Mouse (Mus musculus): Measurements from ENCODE around the gene Fam227b. TPM values are rescaled to one million over a fixed set of nuclear protein-coding genes. Genes with fewer than 3 reads are reported as not detected.

Fam227b gene
- polyA plus RNA-seq, 1 experiment = 0.04 TPM

DNA sequence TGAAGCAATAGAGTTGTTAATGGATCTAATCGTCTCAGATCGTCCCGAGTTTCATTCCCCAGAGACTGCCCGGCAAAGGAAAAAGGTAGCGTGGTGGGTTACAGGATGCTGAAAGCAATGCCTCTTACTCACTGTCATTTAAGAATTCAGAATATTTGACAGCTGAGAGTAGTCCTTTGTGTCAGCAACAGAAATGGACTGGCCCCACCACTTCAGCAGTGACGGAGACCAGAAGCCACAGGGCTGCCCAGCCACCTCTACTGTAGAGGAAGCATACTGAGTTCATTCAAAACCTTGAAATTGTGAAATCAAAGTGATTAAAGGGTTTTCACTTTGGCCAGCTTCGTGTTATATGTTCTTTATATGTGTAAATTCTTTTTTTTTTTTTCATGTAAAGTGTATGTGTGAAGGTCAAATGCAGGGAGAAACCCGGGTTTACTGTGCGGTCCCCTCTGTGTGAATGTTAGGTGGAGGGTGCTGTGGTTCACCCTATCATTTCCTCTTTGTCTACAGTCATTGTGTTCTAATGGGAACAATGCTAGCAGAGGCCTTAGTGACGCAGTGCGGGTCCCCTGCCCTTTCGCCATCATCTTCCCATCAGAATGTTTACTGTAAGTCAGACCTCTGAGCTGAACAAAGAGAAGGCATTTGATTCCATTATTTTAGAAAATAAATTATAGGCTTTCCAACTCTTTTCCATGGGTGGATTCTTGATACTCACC, 136.7 kb downstream of the Fam227b start:
- no peak for DNase-seq (ENCODE audit: extremely low spot score in 1 of 2, low spot score in 1 of 2)

DNA sequence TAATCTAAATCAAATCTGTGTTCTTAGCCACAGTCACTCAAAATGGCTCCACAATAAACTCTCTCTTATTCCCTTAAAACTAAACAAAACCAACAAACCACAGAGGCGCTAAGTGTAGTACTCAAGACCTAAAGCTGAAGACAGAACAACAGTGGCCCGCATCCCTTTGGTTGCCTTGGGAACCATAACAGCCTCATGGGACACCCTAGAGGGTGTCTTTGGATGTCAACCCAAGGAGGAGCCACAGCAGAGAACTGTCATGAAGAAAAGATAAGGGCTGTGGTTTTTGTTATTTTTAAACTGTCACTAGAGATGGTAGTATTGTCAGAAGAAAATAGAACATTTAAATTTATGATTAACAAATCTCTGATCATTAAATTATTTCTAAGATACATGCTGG, 145.1 kb downstream of the Fam227b start:
- no peak for DNase-seq (ENCODE audit: extremely low spot score in 1 of 2, low spot score in 1 of 2)

DNA sequence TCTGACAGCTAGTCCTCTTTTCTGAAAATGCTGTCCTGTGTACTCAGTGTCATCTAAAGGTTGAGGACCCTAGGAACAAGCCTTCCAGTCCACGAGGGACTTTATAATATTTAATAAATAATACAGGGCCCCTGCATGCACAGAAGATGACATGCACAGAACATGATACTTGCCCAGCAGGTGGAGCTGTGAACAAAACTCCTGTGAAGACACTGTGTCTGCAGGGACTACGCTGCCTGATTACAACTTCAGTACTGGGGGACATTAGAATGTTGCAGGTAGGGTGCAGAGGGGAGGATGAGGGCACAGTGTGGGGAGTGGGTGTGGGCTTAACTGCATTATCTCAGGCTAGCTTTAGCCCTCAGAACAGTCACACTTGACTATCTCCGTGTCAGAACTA, 145.7 kb downstream of the Fam227b start:
- DNase-seq (ENCODE audit: extremely low spot score in 1 of 2, low spot score in 1 of 2) = peak; percentile 36 to 81

DNA sequence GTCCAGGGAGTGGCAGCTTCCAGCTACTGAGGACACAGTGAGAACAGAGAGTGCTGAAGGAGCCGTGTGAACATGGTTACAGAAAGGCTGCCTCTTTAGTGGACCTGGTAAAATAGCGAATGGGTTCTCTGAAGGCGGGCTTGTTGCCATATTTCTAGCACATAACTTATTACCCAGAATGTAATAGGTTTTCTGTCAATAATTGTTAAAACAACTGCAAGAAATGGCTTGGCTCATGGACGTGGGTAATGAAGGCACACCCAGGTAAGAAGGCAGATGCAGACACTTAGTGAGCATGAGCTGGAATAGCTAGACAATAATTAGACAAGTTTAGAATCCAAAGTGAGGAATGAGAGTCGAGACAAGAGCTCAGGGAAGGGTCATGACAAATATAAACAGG, 149.5 kb downstream of the Fam227b start:
- DNase-seq (ENCODE audit: extremely low spot score in 1 of 2, low spot score in 1 of 2) = no peak

DNA sequence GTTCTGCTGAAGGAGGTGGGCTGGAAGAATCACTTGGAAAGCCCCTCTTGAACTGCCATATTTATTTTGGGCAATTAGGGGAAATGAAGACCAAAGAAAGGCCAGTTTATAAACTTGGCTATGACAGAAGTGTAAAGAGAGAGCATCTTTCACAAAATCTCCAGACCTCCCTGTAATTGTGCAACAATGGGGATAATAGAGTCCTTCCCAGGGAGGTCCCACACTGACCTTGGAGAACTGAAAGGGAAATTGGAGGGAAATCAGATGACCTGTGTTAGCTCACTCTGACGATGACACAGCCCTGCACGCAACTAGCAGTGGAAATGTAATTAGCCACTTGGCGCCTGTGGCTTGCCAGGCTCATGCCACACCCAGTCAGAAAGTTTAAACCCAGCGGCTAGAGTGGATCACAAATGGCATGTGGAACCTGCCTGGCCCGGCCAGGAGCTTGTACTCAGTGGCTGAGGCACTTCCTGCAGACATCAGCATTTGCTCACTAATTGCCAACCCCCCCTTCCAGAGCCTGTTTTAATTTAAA, 175.9 kb downstream of the Fam227b start:
- DNase-seq (ENCODE audit: extremely low spot score in 1 of 2, low spot score in 1 of 2) = no peak

DNA sequence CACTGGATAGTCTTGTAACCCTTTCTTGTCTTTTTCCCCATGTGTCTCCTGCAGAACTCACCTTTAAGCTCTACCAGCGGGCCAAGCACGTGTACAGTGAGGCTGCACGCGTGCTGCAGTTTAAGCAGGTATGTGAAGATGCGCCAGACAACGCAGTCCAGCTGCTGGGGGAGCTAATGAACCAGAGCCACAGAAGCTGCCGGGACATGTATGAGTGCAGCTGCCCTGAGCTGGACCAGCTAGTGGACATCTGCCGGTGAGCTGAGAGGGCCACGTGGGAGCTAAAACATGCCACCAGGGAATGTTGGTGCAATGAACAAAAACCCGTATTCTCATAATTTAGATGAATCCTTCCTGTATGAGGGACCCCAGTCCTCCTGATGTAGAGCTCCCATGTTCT, 176.6 kb downstream of the Fam227b start:
- DNase-seq (ENCODE audit: extremely low spot score in 1 of 2, low spot score in 1 of 2) = no peak

DNA sequence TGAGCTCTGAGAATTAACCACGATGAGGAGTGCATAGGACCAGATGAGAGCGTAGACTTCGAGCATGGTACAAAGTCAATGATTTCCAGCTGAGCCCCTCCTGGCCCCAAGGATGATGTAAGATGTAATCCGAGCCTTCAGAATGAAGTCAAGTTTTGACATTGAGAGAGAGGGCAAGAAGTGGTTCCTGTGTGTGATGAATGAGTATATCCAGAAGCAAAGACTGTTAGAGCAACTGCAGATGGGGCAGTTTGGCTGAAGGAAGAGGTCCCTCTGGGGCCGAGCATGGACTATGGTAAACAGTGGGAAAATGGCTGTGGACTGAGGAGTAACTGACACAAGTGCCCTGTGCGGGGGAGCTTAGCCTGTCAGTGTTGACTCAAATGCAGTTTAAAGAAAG, 178.6 kb downstream of the Fam227b start:
- no peak for DNase-seq (ENCODE audit: extremely low spot score in 1 of 2, low spot score in 1 of 2)

DNA sequence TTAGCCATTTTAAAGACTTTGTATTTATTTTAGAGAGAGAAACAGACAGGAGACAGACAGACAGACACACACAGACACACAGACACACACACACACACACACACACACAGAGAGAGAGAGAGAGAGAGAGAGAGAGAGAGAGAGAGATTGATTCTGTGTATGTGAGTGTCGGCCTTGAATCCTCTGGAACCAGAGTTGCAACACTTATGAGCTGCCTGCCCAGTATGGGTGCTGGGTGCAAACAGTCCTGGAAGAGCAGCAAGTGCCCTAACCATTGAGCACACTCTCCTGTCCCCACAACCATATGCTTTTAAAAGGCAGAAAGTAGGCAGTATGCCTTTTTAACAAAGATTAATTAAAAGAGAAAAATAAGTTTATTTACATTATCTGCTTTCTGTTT, 183.0 kb downstream of the Fam227b start:
- DNase-seq (ENCODE audit: extremely low spot score in 1 of 2, low spot score in 1 of 2) = no peak

DNA sequence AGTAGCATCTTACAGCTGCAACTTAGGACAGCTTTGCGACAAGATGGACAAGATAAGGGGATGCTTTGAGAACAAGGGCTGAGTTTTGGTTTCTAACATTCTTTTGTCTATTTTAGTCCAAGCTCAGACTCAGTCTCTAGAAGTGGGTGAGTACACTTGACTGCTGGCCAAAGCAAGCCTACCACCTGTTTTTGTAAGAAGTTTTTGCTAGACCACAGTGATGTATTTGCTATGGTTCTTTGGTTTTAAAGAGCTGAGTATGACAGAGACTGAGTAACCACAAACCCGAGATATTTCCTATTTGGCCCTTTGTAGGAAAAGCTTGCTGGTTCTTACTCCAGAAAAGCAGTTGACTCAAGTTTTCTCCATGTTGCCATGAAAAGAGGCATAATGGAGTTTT, 203.6 kb downstream of the Fam227b start:
- DNase-seq (ENCODE audit: extremely low spot score in 1 of 2, low spot score in 1 of 2) = peak; percentile 13 to 42

DNA sequence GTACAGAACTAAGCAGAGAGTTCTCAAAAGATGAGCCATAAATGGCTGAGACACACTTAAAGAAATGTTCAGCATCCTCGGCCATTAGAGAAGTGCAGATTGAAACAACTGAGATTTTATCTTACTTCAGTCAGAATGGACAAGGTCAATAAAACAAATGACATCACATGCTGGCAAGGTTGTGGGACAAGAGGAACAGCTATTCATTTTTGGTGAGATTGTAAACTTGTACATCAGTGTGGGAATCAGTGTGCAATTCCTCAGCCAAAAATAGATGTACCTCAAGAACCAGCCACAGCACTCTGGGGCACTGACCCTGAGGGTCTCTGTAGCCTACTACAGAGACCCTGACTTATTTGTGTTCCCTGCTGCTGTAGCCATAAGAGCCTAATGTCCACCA, 208.5 kb downstream of the Fam227b start:
- DNase-seq (ENCODE audit: extremely low spot score in 1 of 2, low spot score in 1 of 2) = no peak

DNA sequence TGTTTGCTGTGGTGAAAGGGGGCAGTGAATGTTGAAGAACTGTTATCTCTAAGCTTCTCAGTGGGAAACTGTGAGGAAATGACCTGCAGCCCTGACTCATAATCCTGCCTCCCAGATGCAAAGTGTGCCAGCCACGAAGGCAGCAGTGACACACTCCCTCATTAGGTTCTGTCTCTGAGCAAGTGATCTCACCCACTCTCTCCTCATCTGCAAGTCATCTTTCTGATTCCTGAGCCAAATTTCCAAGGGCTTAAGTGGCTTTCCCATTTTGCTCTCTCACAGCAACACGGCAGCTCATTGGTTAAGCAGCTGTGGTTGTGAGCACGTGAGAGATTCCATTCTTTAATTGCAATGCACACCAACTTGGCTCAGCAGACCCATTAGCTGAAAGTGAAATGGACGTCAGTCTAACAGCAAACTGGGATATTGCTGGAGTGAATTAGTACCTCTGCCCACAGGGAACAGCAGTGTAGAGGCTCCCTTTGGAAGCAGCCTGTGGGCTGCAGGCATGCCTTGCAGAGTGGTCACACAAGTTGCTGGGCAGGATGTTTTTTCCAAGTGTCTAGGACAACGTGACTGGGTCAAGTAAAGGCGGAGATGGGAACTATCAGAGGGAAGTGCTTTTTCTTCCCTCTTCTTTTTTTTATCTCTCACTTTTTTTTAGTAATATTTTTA, 210.6 kb downstream of the Fam227b start:
- DNase-seq (ENCODE audit: extremely low spot score in 1 of 2, low spot score in 1 of 2) = peak; percentile 28 to 45

DNA sequence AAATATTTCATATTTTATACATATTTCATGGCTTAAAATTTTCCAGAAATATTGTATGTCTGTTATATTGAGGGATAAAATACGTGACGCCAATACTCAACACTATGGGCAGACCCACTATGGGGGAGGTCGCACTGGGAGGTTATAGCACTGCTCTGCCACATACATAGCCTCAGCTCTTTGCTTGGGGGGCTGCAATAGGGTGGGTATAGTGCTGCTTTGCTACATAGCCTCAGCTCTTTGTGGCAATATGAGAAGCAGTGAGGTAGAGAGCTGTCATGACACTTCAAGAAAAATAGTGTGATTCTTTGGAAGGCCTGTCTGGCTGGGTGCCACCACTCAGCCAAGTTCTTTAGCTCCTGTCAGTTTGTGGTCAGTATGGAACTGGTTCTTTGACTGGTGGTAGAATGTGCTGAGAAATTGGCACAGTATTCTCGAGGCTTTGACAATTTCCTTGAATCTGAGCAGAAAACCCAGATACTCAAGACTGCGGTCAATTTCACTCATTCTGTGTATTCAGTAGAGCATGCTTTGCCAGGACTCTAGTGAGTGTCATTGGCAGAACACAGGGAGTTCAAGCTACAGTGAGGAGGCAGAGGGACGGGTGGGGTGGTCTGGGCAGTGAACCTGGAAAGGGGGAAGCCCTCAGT, 212.7 kb downstream of the Fam227b start:
- DNase-seq (ENCODE audit: extremely low spot score in 1 of 2, low spot score in 1 of 2) = no peak

DNA sequence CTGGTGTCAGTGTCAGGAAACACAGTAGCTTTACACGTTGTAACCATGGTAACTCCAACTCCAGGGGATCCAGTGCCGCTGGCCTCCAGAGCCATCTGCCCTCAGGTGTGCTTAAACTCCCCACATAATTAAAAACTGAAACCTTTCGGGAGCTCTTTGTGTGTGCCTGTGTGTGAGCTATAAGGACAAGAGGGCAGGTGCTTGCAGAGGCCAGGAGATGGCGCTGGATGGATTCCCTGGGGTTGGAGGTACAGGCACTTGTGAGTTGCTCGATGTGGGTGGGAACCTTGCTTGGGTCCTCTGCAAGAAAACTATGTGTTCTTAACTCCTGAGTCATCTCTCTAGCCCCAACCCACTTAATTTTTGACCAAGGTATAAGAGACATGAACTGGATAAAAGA, 215.4 kb downstream of the Fam227b start:
- DNase-seq (ENCODE audit: extremely low spot score in 1 of 2, low spot score in 1 of 2) = no peak

DNA sequence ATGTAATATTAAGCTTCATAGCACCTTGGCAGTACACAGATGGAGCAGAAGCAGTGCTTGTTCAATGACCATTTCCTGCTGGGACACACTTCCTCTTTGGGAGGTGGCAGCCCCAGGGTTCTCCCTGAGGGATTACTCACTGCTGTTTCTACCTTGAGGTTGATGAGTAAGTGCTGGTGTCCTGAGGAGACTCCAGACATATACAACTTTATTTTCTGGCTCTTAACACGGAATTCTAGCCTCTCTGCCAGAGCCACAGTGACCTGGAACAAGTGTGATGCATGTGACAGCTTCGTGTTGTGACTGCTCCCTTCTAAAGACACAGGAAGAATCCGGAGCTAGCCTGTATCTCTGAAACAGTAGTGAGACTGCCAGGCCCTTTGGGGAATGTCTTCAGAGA, 217.8 kb downstream of the Fam227b start:
- no peak for DNase-seq (ENCODE audit: extremely low spot score in 1 of 2, low spot score in 1 of 2)

Other genes with a start within 250 kb of the Fam227b start
- gene Fgf7, start 117.3 kb downstream of the Fam227b start, polyA plus RNA-seq (2012; rRNA removed) = 1.5 and 1.9 TPM in 2 replicates
- gene Dtwd1, start 137 bp upstream of the Fam227b start, polyA plus RNA-seq (2012; rRNA removed) = 12.0 and 14.2 TPM in 2 replicates
- not detected in 2 replicates for gene Gm17555, start 63.1 kb upstream of the Fam227b start, polyA plus RNA-seq (2012; rRNA removed)

All from frontal cortex, adult 2 months (tissue).